Mouse (Mus musculus) activated CD4-positive, CD25-positive, alpha-beta regulatory T cell, adult 4 months (primary cell): ENCODE data around the gene Wasf1. TPM values are rescaled to one million over a fixed set of nuclear protein-coding genes. Genes with fewer than 3 reads are reported as not detected.

Experiments used
- ATAC-seq: one replicate; pipeline ENCODE4 v1.8.0; 2017
- polyA plus RNA-seq, 2 experiments: library from polyadenylated mRNA; unstranded; fragments of 100-300 nt; shearing (Covaris generic); gene quantifications; one replicate each; pipeline ENCODE4 v1.2.1; 2017

Gene Wasf1
- polyA plus RNA-seq, 2 experiments from 2014 or later: 0.29 TPM; not detected in 1

- ATAC-seq: no peak
Measured at GRCm38 (mm10) chr10:40896656-40897055, 13.4 kb downstream of the Wasf1 start.

DNA sequence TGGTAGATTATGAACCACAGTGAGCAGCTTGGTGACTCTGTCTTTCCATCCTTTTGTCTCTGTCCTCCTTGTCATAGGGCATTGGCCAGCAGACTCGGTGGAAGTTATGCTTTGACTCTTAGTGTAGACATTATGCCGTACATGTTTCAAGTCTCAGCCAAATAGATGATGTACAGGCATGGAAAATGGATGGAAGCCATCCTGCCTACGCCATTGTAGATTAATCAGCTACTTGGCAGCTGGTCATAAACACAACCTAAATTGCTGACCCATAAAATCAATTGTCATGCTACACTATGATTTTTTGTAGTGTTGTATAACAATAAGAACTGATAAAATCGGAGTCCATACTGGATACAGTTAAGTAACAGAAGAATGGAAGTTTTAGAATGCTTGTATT lies 18.5 kb downstream of the Wasf1 start:
- no peak for ATAC-seq

GRCm38 (mm10) chr10:40906131-40906530 lies 22.9 kb downstream of the Wasf1 start:
- no peak for ATAC-seq

GRCm38 (mm10) chr10:40906802-40907201 lies 23.5 kb downstream of the Wasf1 start:
- no peak for ATAC-seq

DNA sequence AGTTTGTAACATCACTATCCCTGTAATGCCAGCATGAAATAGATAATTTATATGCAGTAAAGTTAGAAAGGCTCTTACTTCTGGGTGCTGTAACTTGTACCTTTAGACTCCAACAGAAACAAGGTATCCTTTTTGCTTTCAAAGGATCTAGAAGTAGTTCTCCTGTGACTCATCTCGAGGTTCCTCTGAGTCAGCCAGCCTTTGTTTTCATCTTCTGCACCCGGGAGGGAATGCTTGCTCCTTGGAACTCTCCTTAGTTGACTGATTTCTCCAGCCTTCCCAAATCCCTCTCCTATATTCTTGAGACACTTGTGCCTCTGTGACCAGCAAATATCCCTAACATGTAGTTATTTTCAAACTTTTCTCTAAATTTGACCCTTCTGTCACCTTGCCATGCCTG lies 25.3 kb downstream of the Wasf1 start:
- ATAC-seq: no peak

- no peak for ATAC-seq
Measured at GRCm38 (mm10) chr10:40910811-40911210, 27.5 kb downstream of the Wasf1 start.

- no peak for ATAC-seq
Measured at GRCm38 (mm10) chr10:40915240-40915639, 32.0 kb downstream of the Wasf1 start.

GRCm38 (mm10) chr10:40918669-40919440 lies 35.6 kb downstream of the Wasf1 start:
- no peak for ATAC-seq

DNA sequence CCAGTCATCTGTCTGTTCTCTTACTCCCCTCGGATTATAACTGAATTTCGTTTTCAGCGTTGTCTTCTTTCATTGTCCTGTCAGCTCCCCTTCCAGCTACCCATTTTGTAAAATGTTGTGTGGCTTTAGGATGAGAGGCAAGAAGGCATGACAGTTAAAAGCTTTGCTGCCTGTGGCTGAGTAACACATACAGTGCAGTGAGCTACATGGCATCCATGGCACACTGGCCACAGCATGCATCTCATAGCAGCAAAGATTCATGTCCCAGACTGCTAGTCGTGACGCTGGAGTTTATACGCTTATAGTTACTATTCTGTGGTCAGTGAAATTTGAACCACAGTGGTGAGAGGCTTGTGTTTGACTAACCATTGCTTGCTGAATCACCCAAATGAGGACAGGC lies 36.2 kb downstream of the Wasf1 start:
- no peak for ATAC-seq

GRCm38 (mm10) chr10:40932995-40933394 lies 49.7 kb downstream of the Wasf1 start:
- ATAC-seq: no peak

GRCm38 (mm10) chr10:40936160-40936726 lies 53.0 kb downstream of the Wasf1 start:
- ATAC-seq: no peak

- ATAC-seq: no peak
Measured at GRCm38 (mm10) chr10:40937569-40937968, 54.3 kb downstream of the Wasf1 start.

DNA sequence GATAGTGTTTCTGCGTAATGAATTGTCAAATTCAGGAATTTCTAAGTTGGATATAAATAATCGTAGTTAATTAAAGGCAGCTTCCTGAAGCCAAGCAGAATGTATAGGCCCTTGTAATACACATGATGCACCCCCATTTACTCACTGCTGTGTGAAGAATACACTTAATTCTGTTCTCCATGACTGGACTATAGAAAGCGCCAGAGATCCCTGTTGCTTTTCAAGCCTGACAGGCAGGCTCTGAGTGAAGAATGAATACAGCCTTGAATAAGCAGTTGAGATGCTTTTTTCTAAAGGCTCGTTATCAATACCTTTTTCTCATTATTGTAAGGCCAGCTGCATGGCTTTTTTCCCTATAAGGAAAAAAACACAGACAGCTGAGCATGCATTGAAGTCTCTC lies 59.4 kb downstream of the Wasf1 start:
- no peak for ATAC-seq

- no peak for ATAC-seq
Measured at GRCm38 (mm10) chr10:40950176-40950575, 66.9 kb downstream of the Wasf1 start.

GRCm38 (mm10) chr10:40956206-40956605 lies 72.9 kb downstream of the Wasf1 start:
- no peak for ATAC-seq

DNA sequence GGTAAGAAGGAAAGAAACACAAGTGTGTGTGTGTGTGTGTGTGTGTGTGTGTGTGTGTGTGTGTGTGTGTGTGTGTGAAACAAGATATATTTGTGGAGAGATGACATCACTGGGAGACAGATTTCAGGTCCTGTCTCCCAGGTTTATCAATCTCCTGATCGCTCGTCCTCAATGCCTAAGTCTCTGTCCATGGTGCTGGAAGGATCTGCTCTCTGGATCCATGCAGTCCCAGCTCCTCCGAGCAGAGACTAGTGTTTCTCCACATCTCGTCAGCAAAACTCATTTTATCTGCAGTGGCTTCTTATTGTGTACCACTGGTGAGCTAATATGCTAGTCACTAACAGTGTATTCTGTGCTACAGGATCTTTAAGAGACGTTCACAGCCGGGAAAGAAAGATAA lies 78.1 kb downstream of the Wasf1 start:
- no peak for ATAC-seq

DNA sequence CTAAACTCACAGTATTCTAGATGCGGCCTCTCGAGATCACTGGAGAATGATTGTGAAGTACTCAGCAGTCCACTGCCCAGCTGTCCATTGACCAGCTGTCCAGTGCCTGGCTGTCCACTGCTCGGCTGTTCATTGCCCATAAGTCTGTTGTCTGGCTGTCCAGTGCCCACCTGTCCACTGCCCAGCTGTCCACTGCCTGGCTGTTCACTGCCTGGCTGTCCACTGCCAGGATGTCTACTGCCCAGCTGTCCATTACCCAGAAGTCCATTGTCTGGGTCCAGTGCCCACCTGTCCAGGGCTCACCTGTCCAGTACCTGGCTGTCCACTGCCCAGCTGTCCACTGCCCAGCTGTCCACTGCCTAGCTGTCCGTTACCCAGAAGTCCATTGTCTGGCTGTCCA lies 78.7 kb downstream of the Wasf1 start:
- ATAC-seq: no peak

DNA sequence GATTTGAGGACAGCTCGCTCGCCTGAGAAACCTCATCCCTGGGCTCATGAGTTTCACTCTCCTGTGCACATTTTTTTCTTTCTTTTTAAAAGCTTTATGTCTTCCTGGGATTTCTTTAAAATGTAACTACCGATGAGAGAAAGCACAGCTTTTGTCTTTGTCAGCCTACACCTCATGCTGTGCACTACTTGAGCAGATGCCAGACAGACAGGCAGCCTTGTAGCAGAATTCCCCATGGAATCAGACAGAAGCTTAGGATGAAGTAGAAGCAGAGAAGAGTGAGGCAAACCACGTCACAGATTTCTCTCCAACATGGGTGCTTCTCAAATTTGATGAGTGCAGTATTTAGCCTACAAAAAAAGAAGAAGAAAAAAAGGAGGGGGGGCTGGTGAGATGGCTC lies 81.3 kb downstream of the Wasf1 start:
- no peak for ATAC-seq

DNA sequence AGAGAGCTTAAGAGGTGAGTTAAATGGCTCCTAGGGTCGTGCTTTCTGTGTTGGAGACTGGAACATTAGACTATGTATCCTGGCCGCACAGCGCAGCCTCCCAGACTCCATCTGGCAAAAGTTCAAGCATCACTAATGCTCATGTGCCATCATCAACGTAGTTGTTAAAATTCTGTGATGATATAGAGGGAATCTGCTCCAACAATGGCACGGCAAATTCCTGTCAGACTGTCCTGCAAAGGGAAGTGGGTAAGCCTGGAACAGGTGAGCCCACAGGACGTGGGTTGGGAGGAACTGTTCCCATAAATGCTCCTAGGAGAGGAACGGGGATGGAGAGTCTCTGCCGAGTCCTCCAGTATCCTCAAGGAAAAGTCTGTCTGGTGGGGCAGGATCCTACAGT lies 85.3 kb downstream of the Wasf1 start:
- no peak for ATAC-seq

DNA sequence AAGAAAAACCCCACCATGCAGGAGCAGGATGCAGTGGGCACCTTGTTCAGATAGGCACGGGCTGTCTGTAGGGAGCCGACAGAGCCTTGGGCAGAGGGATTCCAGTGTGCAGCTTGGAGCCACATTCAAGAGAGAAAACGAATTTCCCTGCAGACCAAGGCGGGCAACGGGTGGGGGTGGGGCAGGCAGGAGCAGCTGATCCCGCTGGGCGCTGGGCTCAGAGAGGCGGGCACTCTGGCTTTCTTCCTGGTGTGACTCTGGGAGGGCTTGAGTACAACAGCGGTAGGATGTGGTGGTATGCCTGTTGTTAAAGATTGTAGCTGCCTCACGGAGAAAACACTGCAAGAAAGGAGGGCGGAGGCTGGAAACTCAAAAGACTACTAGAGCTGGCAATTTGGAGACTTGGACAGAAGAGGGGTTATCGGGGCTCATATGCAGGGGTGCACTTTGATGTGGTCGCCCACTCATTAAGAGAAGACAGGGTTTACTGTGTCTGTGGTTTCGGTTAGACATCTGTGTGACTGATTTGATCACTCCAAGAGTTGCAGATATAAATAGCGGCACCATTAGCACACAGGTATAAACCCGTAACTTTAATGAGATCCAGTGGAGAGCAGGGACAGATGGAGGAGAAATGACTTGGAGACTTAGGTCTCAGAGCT lies 86.2 kb downstream of the Wasf1 start:
- no peak for ATAC-seq

DNA sequence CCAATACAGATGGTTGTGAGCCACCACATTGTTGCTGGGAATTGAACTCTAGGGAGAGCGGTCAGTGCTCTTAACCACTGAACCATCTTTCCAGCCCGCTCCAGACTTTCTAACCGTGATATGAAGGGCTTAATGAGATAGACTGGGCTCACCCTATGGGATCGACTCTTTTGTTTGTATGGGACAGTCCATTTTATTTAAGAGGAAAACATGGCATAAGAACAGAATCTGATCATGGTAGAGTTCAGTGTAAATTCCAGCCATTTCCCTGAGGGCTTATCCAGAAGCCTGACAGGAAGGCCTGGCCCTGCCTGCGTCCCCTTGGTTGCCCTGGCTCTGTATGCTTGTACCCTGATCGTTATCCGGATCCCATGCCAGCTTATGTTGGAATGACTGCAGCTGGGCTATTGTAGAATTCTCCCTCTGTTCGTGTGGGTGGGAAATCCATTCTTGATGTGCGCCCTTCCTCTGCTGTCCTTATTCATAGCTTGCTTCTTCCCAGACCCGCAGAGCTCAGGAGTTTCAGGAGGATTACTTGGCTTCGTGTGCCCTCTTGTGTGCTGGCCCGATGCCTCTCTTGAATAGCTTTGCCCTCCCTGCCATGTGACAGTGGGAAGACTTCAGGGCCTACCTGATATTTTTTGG lies 87.4 kb downstream of the Wasf1 start:
- ATAC-seq: no peak

GRCm38 (mm10) chr10:40971256-40971655 lies 88.0 kb downstream of the Wasf1 start:
- ATAC-seq: no peak

GRCm38 (mm10) chr10:40983761-40984160 lies 100.5 kb downstream of the Wasf1 start:
- ATAC-seq: no peak

DNA sequence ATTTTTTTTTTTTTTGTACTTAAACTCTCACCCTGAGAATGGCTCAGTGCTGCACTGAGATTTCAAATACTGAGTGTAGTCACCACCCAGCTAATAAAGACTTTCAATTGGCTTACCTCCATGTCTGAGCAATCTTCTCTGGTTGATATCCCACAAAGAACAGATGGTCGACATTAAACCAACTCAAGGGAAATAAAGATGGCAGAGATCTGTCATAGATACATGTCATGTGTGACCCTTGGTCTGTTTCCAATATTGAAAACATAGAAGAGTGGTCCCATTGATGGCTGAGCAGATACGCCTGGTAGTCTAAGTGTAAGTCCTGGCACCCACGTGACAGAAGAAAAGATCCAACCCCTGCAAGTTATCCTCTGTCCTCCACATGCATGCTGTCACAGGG lies 101.3 kb downstream of the Wasf1 start:
- ATAC-seq: no peak
